Mouse (Mus musculus) liver, embryonic 11.5 days (tissue): ENCODE data around the gene Iscu. TPM values are rescaled to one million over a fixed set of nuclear protein-coding genes. Genes with fewer than 3 reads are reported as not detected.

Experiments
- ATAC-seq: fragments of 200-750 bp; cut with Nextera tagmentation; replicated peaks from 2 replicates; pipeline ENCODE4 v1.8.0; 2017; ENCODE audit warnings: moderate number of reproducible peaks, mild to moderate bottlenecking, moderate TSS enrichment, moderate library complexity; ENCODE audit not compliant: low FRiP score
- DNase-seq: peaks from one replicate; pipeline ENCODE4 v3.0.0-alpha.2; 2017; ENCODE audit warnings: low spot score
- H3K27ac ChIP-seq: fragments of 300-500 bp; sonication (generic); 2 replicates; pipeline ENCODE4 v1.5.1; 2014; ENCODE audit warnings: mild to moderate bottlenecking, low read depth, low read length, control low read depth
- H3K27me3 ChIP-seq: fragments of 300-500 bp; sonication (generic); replicated peaks from 2 replicates; pipeline ENCODE4 v1.6.1; 2014; ENCODE audit warnings: low read length, mixed read lengths; ENCODE audit not compliant: control insufficient read depth, insufficient read depth
- H3K36me3 ChIP-seq: fragments of 300-500 bp; sonication (generic); 2 replicates; pipeline ENCODE4 v1.6.1; 2014; ENCODE audit warnings: mild to moderate bottlenecking, low read length, moderate library complexity, mixed read lengths; ENCODE audit not compliant: control insufficient read depth, insufficient read depth
- H3K4me1 ChIP-seq: fragments of 300-500 bp; sonication (generic); replicated peaks from 2 replicates; pipeline ENCODE4 v1.6.1; 2014; ENCODE audit warnings: low read length, mixed read lengths; ENCODE audit not compliant: control insufficient read depth, insufficient read depth
- H3K4me2 ChIP-seq: fragments of 300-500 bp; sonication (generic); 2 replicates; pipeline ENCODE4 v1.6.1; 2014; ENCODE audit warnings: mild to moderate bottlenecking, control low read depth, moderate library complexity
- H3K4me3 ChIP-seq: fragments of 300-500 bp; sonication (generic); 2 replicates; pipeline ENCODE4 v1.5.1; 2014; ENCODE audit warnings: low read depth, low read length, control low read depth
- H3K9ac ChIP-seq: fragments of 300-500 bp; sonication (generic); 2 replicates; pipeline ENCODE4 v1.6.1; 2014; ENCODE audit warnings: low read depth, low read length, control low read depth
- H3K9me3 ChIP-seq: fragments of 300-500 bp; sonication (generic); 2 replicates; pipeline ENCODE4 v1.6.1; 2016; ENCODE audit warnings: low read length, inconsistent platforms, mixed read lengths; ENCODE audit not compliant: control insufficient read depth
- WGBS: fragments of 180-500 bp; shearing (Covaris S2); extraction: QIAGEN DNeasy Blood & Tissue Kit; methylation state at CpG from one replicate; pipeline ENCODE4 v1.1.7; 2014; 5-methylcytosine and 5-hydroxymethylcytosine counted together
- polyA plus RNA-seq: library from polyadenylated mRNA; unstranded; fragments of >200 nt; fragmentation: Nextera tagmentation; extraction: Ambion mirVana; gene quantifications from 2 replicates; pipeline ENCODE4 v1.2.1, GENCODE M21; 2014

The Iscu gene
- polyA plus RNA-seq = 109 and 117 TPM in 2 replicates

- Histone ChIP-seq H3K4me1 (peaks cover 13% of the 10 kb centered on the region), H3K27me3 (no peaks in the 10 kb centered on the region), H3K27ac (peak within 1 kb of the TSS; percentile 96), H3K36me3 (peaks cover 18% of the 10 kb centered on the region), H3K4me2 (peak within 1 kb of the TSS; percentile 94), H3K9me3 (no peaks in the 10 kb centered on the region), H3K9ac (peak within 1 kb of the TSS; percentile 95), H3K4me3 (peak within 1 kb of the TSS; percentile 99)
- ATAC-seq (peak; percentile 81), DNase-seq (peak; percentile 93)
- 0% methylated on average over 45 of the region's 49 CpGs for WGBS
Observed at GRCm38 (mm10) chr5:113772450-113772895, at the start of gene Iscu, which contains the start of gene Sart3. Gene Iscu (plus strand): TSS chr5:113772748. Gene Sart3 (minus strand): TSS chr5:113772510.

- no peak overlapping the region for H3K4me3 ChIP-seq
- no peaks in the 10 kb centered on the region for H3K9me3 ChIP-seq
- WGBS = 27% methylated on average over 8 of the region's 8 CpGs
- DNase-seq = no peak
- H3K27me3 ChIP-seq = peaks cover 8% of the 10 kb centered on the region; the same call in 1 of the 2 replicates
- H3K36me3 ChIP-seq = no peaks in the 10 kb centered on the region
- ATAC-seq = no peak
- H3K4me1 ChIP-seq = no peaks in the 10 kb centered on the region
- no peak overlapping the region for H3K27ac ChIP-seq
- no peak overlapping the region for H3K4me2 ChIP-seq
- no peak overlapping the region for H3K9ac ChIP-seq
Observed at GRCm38 (mm10) chr5:113723567-113724237, 48.8 kb upstream of the Iscu start.

- Histone ChIP-seq H3K27me3 (peaks cover 8% of the 10 kb centered on the region; the same call in 1 of the 2 replicates), H3K9me3 (no peaks in the 10 kb centered on the region), H3K36me3 (no peaks in the 10 kb centered on the region), H3K27ac (no peak within 1 kb of the TSS), H3K4me2 (no peak within 1 kb of the TSS), H3K4me3 (no peak within 1 kb of the TSS), H3K9ac (no peak within 1 kb of the TSS), H3K4me1 (no peaks in the 10 kb centered on the region)
- 3% methylated on average over 15 of the region's 15 CpGs for WGBS
- ATAC-seq (no peak), DNase-seq (peak; percentile 75)
Observed at GRCm38 (mm10) chr5:113724446-113724845, 48.1 kb upstream of the Iscu start, which contains the start of gene 1700069L16Rik. Gene 1700069L16Rik (minus strand): TSS chr5:113724772.

GRCm38 (mm10) chr5:113725417-113725816 lies 47.1 kb upstream of the Iscu start:
- peaks cover 8% of the 10 kb centered on the region; the same call in 1 of the 2 replicates for H3K27me3 ChIP-seq
- H3K9me3 ChIP-seq = no peaks in the 10 kb centered on the region
- no peak overlapping the region for H3K4me2 ChIP-seq
- no peak for DNase-seq
- WGBS = 65% methylated on average over 12 of the region's 12 CpGs
- H3K27ac ChIP-seq = no peak overlapping the region
- no peaks in the 10 kb centered on the region for H3K36me3 ChIP-seq
- H3K4me1 ChIP-seq = no peaks in the 10 kb centered on the region
- no peak overlapping the region for H3K9ac ChIP-seq
- H3K4me3 ChIP-seq = no peak overlapping the region
- no peak for ATAC-seq

- Histone ChIP-seq H3K27ac (no peak overlapping the region), H3K4me1 (no peaks in the 10 kb centered on the region), H3K27me3 (peaks cover 8% of the 10 kb centered on the region; the same call in 1 of the 2 replicates), H3K9me3 (no peaks in the 10 kb centered on the region), H3K4me3 (no peak overlapping the region), H3K36me3 (no peaks in the 10 kb centered on the region), H3K9ac (no peak overlapping the region), H3K4me2 (no peak overlapping the region)
- DNase-seq (no peak), ATAC-seq (no peak)
- 59% methylated on average over 6 of the region's 6 CpGs for WGBS
Observed at GRCm38 (mm10) chr5:113726618-113727017, 45.9 kb upstream of the Iscu start.

GRCm38 (mm10) chr5:113727238-113727637 lies 45.3 kb upstream of the Iscu start:
- Histone ChIP-seq H3K36me3 (no peaks in the 10 kb centered on the region), H3K27ac (no peak overlapping the region), H3K9ac (no peak overlapping the region), H3K4me1 (no peaks in the 10 kb centered on the region), H3K9me3 (no peaks in the 10 kb centered on the region), H3K27me3 (peaks cover 8% of the 10 kb centered on the region; the same call in 1 of the 2 replicates), H3K4me2 (no peak overlapping the region), H3K4me3 (no peak overlapping the region)
- ATAC-seq (no peak), DNase-seq (no peak)
- 46% methylated on average over 12 of the region's 12 CpGs for WGBS

- DNase-seq = no peak
- Histone ChIP-seq H3K27me3 (peaks cover 8% of the 10 kb centered on the region; the same call in 1 of the 2 replicates), H3K27ac (no peak overlapping the region), H3K4me2 (no peak overlapping the region), H3K4me1 (no peaks in the 10 kb centered on the region), H3K9ac (no peak overlapping the region), H3K4me3 (no peak overlapping the region), H3K36me3 (no peaks in the 10 kb centered on the region), H3K9me3 (no peaks in the 10 kb centered on the region)
- 73% methylated on average over 7 of the region's 7 CpGs for WGBS
- ATAC-seq = no peak
Observed at GRCm38 (mm10) chr5:113728011-113728410, 44.5 kb upstream of the Iscu start.

GRCm38 (mm10) chr5:113728691-113729090 lies 43.9 kb upstream of the Iscu start:
- DNase-seq (no peak), ATAC-seq (no peak)
- Histone ChIP-seq H3K36me3 (no peaks in the 10 kb centered on the region), H3K4me2 (no peak overlapping the region), H3K27ac (no peak overlapping the region), H3K4me3 (no peak overlapping the region), H3K27me3 (peaks cover 4% of the 10 kb centered on the region; the same call in 1 of the 2 replicates), H3K9ac (no peak overlapping the region), H3K9me3 (no peaks in the 10 kb centered on the region), H3K4me1 (no peaks in the 10 kb centered on the region)
- WGBS = 78% methylated on average over 7 of the region's 7 CpGs
